Mouse (Mus musculus) layer of hippocampus, postnatal 25 days (tissue): ENCODE data around the gene Sctr. TPM values are rescaled to one million over a fixed set of nuclear protein-coding genes. Genes with fewer than 3 reads are reported as not detected.

Source experiments
- DNase-seq, 2 experiments: peaks; one replicate each; pipeline ENCODE4 v3.0.0; 2022; ENCODE audit warnings: mixed read lengths in 2 of 2, low spot score in 1 of 2; ENCODE audit errors: extremely low spot score in 1 of 2
- total RNA-seq, 2 experiments: library from RNA; stranded (reverse); gene quantifications; 2 replicates each; pipeline ENCODE4 v1.2.3; 2021

The Sctr gene
- total RNA-seq, 2 experiments from 2014 or later: 1.0 to 1.7 TPM

- DNase-seq: no peak
Observed at GRCm38 (mm10) chr1:120066159-120066558, 59.5 kb downstream of the Sctr start.

GRCm38 (mm10) chr1:120066625-120067024 lies 59.9 kb downstream of the Sctr start:
- DNase-seq: no peak

- DNase-seq: no peak
Observed at GRCm38 (mm10) chr1:120069120-120069519, 62.4 kb downstream of the Sctr start.

GRCm38 (mm10) chr1:120070168-120070567 lies 63.5 kb downstream of the Sctr start:
- no peak for DNase-seq

GRCm38 (mm10) chr1:120071133-120071532 lies 64.4 kb downstream of the Sctr start:
- DNase-seq: no peak

GRCm38 (mm10) chr1:120072900-120073299 lies 66.2 kb downstream of the Sctr start:
- no peak for DNase-seq

- no peak for DNase-seq
Observed at GRCm38 (mm10) chr1:120073519-120074306, 67.0 kb downstream of the Sctr start, which contains the start of gene Tmem37. Gene Tmem37 (minus strand): TSS chr1:120074074.

GRCm38 (mm10) chr1:120074307-120074702 lies 67.6 kb downstream of the Sctr start:
- DNase-seq: no peak

- no peak for DNase-seq
Observed at GRCm38 (mm10) chr1:120074931-120075330, 68.2 kb downstream of the Sctr start.

GRCm38 (mm10) chr1:120075507-120075906 lies 68.8 kb downstream of the Sctr start:
- DNase-seq: no peak

- DNase-seq: no peak
Observed at GRCm38 (mm10) chr1:120077746-120078410, 71.2 kb downstream of the Sctr start.

GRCm38 (mm10) chr1:120080632-120081031 lies 73.9 kb downstream of the Sctr start:
- no peak for DNase-seq

GRCm38 (mm10) chr1:120082957-120083585 lies 76.4 kb downstream of the Sctr start:
- no peak for DNase-seq

- no peak for DNase-seq
Observed at GRCm38 (mm10) chr1:120083921-120084517, 77.3 kb downstream of the Sctr start.

- no peak for DNase-seq
Observed at GRCm38 (mm10) chr1:120085696-120086095, 79.0 kb downstream of the Sctr start.

GRCm38 (mm10) chr1:120086644-120087043 lies 80.0 kb downstream of the Sctr start:
- DNase-seq: no peak

- DNase-seq: no peak
Observed at GRCm38 (mm10) chr1:120089180-120089579, 82.5 kb downstream of the Sctr start.

GRCm38 (mm10) chr1:120090880-120091570 lies 84.3 kb downstream of the Sctr start:
- no peak for DNase-seq

GRCm38 (mm10) chr1:120093482-120094134 lies 86.9 kb downstream of the Sctr start:
- peak; percentile 78 to 91 for DNase-seq

GRCm38 (mm10) chr1:120094920-120095319 lies 88.2 kb downstream of the Sctr start:
- no peak for DNase-seq
